Mouse (Mus musculus): ENCODE data around the gene Tspyl3. TPM values are rescaled to one million over a fixed set of nuclear protein-coding genes. Genes with fewer than 3 reads are reported as not detected.
"Not testable (repeated sequence)": the region's sequence is repeated elsewhere in the genome, so short reads cannot be mapped to it uniquely, and the experiment has no call there.

Gene Tspyl3
- polyA plus RNA-seq (2012; ENCODE audit: insufficient read depth, insufficient read length, low replicate concordance, missing spikeins): not detected in 2 replicates

GRCm38 (mm10) chr2:153224946-153225594, at the start of gene Tspyl3:
Tspyl3 (minus strand) TSS chr2:153225441.
- peaks cover 16% of the 10 kb centered on the region for H3K4me1 ChIP-seq (ENCODE audit: control insufficient read depth, insufficient read depth, low read length)
- H3K4me3 ChIP-seq (ENCODE audit: insufficient read depth, low read depth, low read length): peak within 1 kb of the TSS; percentile 59
- 2% methylated on average over 31 of the region's 31 CpGs for WGBS
- H3K27ac ChIP-seq (ENCODE audit: insufficient read depth, low read depth, low read length): peak within 1 kb of the TSS; percentile 82
- TF ChIP-seq CTCF (IDR thresholded peaks at IDR 0.05; ENCODE audit: insufficient read depth, low read depth, low read length) (no peak), POLR2A (IDR thresholded peaks at IDR 0.05; ENCODE audit: insufficient read depth, low read depth, low read length) (0 out of 2 replicates have a peak, but pooled peaks have one; percentile 26)

- TF ChIP-seq POLR2A (IDR thresholded peaks at IDR 0.05; ENCODE audit: insufficient read depth, low read depth, low read length): no peak
- TF ChIP-seq CTCF (IDR thresholded peaks at IDR 0.05; ENCODE audit: insufficient read depth, low read depth, low read length): no peak
- Histone ChIP-seq H3K4me3 (ENCODE audit: insufficient read depth, low read depth, low read length) (no peak overlapping the region), H3K27ac (ENCODE audit: insufficient read depth, low read depth, low read length) (no peak overlapping the region), H3K4me1 (ENCODE audit: control insufficient read depth, insufficient read depth, low read length) (no peaks in the 10 kb centered on the region)
- WGBS: 81% methylated on average over 6 of the region's 6 CpGs
These were observed 49.6 kb upstream of the Tspyl3 start for GRCm38 (mm10) chr2:153274919-153275247.

GRCm38 (mm10) chr2:153274200-153274918, 49.1 kb upstream of the Tspyl3 start:
- not testable (repeated sequence) for H3K27ac ChIP-seq (ENCODE audit: insufficient read depth, low read depth, low read length); H3K4me3 ChIP-seq (ENCODE audit: insufficient read depth, low read depth, low read length); H3K4me1 ChIP-seq (ENCODE audit: control insufficient read depth, insufficient read depth, low read length)
- 87% methylated on average over 6 of the region's 6 CpGs for WGBS

GRCm38 (mm10) chr2:153270231-153270915, 45.1 kb upstream of the Tspyl3 start:
- not testable (repeated sequence) for H3K4me1 ChIP-seq (ENCODE audit: control insufficient read depth, insufficient read depth, low read length); H3K4me3 ChIP-seq (ENCODE audit: insufficient read depth, low read depth, low read length); H3K27ac ChIP-seq (ENCODE audit: insufficient read depth, low read depth, low read length)
- 68% methylated on average over 8 of the region's 8 CpGs for WGBS

GRCm38 (mm10) chr2:153267331-153267730, 42.1 kb upstream of the Tspyl3 start:
- no peak overlapping the region for H3K27ac ChIP-seq (ENCODE audit: insufficient read depth, low read depth, low read length)
- 79% methylated on average over 2 of the region's 2 CpGs for WGBS
- TF ChIP-seq POLR2A (IDR thresholded peaks at IDR 0.05; ENCODE audit: insufficient read depth, low read depth, low read length): no peak
- peaks cover 4% of the 10 kb centered on the region for H3K4me1 ChIP-seq (ENCODE audit: control insufficient read depth, insufficient read depth, low read length)
- no peak overlapping the region for H3K4me3 ChIP-seq (ENCODE audit: insufficient read depth, low read depth, low read length)

- 87% methylated on average over 7 of the region's 7 CpGs for WGBS
- Histone ChIP-seq H3K4me3 (ENCODE audit: insufficient read depth, low read depth, low read length) (no peak overlapping the region), H3K27ac (ENCODE audit: insufficient read depth, low read depth, low read length) (no peak overlapping the region), H3K4me1 (ENCODE audit: control insufficient read depth, insufficient read depth, low read length) (peaks cover 4% of the 10 kb centered on the region)
- TF ChIP-seq CTCF (IDR thresholded peaks at IDR 0.05; ENCODE audit: insufficient read depth, low read depth, low read length) (no peak), POLR2A (IDR thresholded peaks at IDR 0.05; ENCODE audit: insufficient read depth, low read depth, low read length) (no peak)
These were observed 37.8 kb upstream of the Tspyl3 start for GRCm38 (mm10) chr2:153263053-153263452.

GRCm38 (mm10) chr2:153259864-153260674, 34.8 kb upstream of the Tspyl3 start:
- Histone ChIP-seq H3K4me3 (ENCODE audit: insufficient read depth, low read depth, low read length) (no peak overlapping the region), H3K4me1 (ENCODE audit: control insufficient read depth, insufficient read depth, low read length) (no peaks in the 10 kb centered on the region), H3K27ac (ENCODE audit: insufficient read depth, low read depth, low read length) (no peak overlapping the region)
- WGBS: 73% methylated on average over 3 of the region's 3 CpGs
- TF ChIP-seq POLR2A (IDR thresholded peaks at IDR 0.05; ENCODE audit: insufficient read depth, low read depth, low read length) (no peak), CTCF (IDR thresholded peaks at IDR 0.05; ENCODE audit: insufficient read depth, low read depth, low read length) (no peak)

GRCm38 (mm10) chr2:153259030-153259863, 34.0 kb upstream of the Tspyl3 start:
- 92% methylated on average over 12 of the region's 12 CpGs for WGBS
- no peak for TF ChIP-seq POLR2A (IDR thresholded peaks at IDR 0.05; ENCODE audit: insufficient read depth, low read depth, low read length)
- TF ChIP-seq CTCF (IDR thresholded peaks at IDR 0.05; ENCODE audit: insufficient read depth, low read depth, low read length): no peak
- no peak overlapping the region for H3K4me3 ChIP-seq (ENCODE audit: insufficient read depth, low read depth, low read length)

More at GRCm38 (mm10) chr2:153259030-153259863, 34.0 kb upstream of the Tspyl3 start:
- Histone ChIP-seq H3K27ac (ENCODE audit: insufficient read depth, low read depth, low read length) (no peak overlapping the region), H3K4me1 (ENCODE audit: control insufficient read depth, insufficient read depth, low read length) (no peaks in the 10 kb centered on the region)
